Mouse (Mus musculus) testis, postnatal 14 days (tissue): ENCODE measurements around the gene Ky.

ENCODE experiments used
- DNase-seq: peaks from one replicate; pipeline ENCODE4 v3.0.0; 2021; ENCODE audit warnings: low spot score

Ky gene

DNA sequence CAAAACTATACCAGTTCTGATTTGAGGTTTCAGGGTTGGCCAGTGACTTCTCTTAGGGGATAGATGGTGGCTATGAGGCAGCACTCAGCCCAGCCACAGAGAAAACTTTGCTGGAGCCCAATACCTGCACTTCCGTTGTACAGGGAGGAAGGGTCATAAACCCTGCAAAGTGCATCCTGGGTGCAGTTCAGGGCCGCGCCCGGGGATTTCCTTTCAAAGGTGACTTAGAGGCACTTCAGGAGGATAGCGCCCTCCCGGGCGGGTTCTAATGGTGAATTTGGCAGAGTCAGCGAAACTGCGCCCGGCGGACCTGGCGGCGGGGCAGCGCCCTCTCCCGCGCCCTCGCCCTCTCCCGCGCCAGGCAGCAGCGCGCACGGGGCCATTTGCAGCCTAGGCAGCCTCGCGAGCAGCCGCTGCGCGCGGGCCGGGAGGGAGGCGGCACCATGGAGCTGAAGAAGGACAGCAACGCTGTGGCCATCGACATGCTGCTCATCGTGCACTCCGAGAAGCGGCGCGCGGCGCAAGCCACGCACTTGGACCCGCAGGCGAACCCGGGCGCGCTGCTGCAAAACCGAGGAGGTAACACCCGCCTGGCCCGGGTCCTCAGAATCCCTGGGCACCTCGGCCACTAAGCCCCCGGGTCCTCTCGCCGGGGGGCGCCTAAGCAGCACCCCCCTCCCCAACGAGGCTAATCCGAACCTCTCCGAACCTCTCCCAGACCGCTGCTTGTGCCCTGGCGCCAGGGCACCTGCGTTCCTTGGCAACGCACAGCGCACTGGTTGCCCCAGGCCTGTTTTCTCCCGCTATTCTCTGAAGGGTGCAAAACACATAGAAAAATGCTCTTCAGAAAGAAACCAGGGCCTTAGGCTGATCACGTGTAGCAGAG is at the start of gene Ky:
Gene Ky (plus strand): TSS at position 51 of the 886 bp plus-strand sequence.
- no peak for DNase-seq

GRCm38 (mm10) chr9:102462251-102462650 is 43.3 kb upstream of the Ky start:
- no peak for DNase-seq

DNA sequence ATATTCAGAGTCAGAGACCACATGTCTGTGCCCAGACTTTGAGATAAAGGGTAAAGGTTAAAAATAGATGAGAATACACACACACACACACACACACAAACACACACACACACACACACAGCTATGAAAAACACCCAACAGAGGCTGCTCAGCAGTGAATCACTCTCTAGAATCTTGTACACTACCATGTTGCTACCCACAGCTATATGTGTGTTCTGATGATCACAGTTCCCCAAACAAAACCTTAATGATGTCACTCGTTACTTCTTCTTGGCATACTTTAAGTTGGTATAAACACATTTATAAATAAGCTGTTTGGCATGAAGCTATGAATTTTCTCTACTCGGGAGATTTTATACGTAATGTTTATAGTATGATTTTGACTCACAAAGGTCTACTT is 40.5 kb upstream of the Ky start:
- DNase-seq: no peak

DNA sequence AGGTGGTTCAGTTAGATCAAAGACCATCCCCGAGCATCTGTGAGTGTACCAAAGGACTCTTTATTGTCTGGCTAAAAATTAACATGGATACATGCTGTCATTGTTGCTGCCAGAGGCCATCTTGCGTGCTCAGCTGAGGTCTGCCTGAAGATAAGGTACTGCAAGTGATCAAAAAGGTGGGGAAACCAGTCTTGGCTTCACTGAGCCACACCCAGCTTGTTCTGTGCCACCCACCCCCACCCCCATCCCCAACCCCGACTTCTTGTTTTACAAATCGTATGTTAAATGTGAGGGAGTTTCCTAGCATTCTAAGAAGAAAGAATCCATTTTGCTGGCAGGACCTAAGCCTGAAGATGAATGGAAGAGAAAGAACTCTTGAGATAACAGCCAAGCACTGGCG is 39.8 kb upstream of the Ky start:
- DNase-seq: no peak

DNA sequence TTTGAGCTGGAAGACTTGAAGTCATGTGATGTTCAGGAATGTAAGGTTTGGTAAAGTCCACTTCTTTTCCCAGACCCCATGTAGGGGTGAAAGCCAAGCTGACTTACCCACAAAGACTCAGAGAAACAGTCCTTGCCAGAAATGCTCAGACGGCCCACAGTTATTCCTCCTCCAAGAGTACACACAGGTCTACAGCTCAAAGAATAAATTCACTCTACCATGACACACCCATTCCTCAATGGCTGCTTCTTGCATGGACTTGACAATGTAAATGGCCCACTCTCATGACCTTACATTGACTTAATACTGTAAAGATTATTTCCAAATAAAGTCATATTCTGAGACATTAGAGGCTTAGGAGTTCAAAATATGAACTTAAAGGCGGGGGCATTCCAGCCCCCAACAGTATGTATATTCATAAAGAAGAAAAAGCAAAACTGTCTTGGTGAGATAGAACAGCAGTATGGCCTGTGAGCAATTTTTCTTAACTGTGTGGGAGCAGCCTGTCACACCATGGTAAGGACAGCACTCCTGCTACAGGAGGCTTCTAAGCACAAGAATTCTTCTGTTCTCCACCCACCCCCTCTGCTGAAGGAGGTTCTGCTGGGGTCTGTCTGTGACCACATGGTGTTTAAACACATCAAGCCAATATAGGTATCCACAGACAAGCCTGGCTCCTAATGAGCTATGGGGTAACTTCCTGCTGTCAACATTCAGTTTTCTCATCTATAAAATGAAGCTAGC is 35.3 kb upstream of the Ky start:
- no peak for DNase-seq

- no peak for DNase-seq
Observed at GRCm38 (mm10) chr9:102477767-102478450, 27.6 kb upstream of the Ky start.

DNA sequence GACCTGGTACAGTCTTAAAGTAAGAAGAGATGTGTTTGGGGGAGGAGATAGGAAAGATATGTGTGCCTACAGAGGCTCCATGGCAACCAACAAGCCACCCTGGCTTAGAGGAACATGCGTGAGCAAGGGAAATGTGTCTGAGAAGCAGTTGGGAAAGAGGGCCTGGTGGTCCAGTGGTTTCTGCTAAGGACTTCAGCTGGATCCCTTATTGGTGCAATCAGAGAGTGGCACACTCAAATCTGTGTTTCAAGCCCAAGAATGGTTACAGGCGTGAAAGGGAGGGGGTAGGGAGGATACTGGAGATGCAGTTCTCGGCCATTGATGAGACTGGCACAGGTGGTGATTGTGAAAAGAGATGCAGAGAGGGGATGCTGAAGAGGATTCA is 27.1 kb upstream of the Ky start:
- DNase-seq: no peak

DNA sequence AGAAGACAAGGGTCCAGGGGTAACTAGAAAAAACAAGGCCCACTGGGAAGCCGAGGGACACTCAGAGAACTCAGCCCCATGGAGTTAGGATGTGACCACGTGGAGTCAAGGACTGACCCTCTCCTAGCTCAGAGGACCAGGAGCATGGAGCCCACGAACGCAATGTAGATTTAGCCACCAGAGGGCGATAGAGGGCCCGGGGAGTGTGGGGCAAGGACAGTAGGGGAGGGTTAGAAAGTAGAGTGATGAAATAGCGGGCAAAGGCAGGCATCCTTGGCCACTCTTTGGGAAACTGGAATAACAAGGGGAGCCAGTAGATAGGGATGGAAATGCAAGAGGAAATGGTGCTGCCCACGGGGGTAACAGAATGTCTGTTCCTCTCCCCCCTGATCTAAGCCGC is 26.5 kb upstream of the Ky start:
- peak; percentile 38 for DNase-seq

DNA sequence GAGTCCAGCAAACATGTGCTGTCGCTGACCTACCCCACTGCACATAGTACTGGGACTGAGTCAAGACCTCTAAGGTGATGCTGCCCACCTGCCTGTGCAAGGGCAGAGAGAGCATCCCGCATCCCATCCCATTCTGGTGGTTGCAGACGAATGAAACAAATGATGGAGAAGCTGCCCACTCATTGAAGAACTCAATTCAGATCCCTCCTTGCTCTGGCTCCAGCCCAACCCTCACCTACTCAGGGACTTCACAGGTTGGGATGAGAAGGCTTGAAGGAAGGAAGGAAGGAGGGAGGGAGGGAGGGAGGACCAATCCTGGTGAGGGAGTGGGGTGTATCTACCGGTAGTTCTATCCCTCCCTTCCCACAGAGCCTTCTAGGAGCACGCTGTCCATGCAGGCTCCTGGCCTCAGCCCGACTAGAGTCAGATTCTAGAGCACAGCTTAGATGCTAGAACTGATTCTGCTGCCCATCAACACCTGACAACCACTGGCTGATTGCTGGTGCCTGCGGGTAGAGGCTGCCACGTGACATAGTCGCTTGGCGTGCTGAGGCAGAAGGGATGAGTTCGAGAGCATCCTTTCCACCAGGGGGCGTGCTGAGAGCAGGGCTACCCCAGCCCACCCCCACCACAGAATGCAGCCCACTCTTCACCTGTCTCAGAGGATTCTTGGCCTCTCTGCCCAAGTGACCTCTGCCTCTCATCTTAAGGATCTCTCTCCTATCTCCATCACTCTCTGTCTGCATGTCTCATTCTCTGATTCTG is 13.3 kb upstream of the Ky start:
- DNase-seq: no peak

- no peak for DNase-seq
Observed at GRCm38 (mm10) chr9:102493044-102493443, 12.5 kb upstream of the Ky start.

- DNase-seq: no peak
Observed at GRCm38 (mm10) chr9:102493916-102494315, 11.6 kb upstream of the Ky start.

DNA sequence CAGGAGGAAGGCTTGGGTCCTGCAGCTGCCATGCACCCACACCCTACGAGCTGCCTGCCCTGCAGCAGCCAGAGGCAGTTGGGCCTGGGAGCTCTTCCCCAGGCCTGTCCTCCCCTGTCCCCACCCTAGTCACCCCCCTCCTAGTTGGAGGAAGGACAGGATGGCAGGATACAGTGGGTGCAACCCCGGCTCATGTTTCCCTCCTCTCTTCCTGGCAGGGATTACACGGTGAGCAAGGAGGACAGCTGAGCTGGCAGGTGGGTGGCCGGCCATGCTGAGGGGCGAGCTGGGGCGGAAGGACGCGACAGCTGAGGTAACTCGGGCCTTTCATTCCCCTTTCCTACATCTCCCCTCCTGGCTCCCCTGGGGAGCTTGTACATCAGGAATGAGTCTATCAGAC is 11.1 kb upstream of the Ky start:
- DNase-seq: no peak

- DNase-seq: no peak
Observed at GRCm38 (mm10) chr9:102495266-102495665, 10.3 kb upstream of the Ky start.

GRCm38 (mm10) chr9:102496481-102497041 is 9.0 kb upstream of the Ky start:
- no peak for DNase-seq

DNA sequence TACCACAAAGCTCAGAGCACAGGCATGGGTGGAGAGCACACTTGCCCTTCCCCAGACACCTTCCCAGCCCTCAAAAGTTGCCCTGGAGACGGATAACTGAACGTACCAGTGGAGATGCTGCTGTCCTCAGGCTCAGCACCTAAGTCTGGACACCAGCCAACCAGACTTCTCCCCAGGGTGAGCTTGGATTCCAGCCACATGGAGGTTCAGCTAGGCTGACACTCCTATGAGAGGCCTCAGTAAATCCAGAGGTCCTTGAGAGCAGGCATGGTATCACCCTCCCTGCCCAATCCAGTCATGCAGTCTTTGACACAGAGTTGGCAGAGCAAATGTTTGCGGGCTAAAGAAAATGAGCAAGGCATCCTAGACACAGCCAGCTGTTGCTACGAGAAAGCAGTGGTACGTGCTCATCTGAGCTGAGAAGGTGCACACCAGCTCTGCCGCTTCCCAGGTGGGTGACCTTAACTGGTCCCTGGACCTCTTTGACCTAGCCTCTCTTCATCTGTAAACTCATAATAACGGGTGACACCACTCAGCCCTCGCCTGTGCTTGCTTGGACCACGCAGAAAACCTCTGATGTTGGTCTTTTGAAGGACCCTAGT is 8.4 kb upstream of the Ky start:
- DNase-seq: no peak

DNA sequence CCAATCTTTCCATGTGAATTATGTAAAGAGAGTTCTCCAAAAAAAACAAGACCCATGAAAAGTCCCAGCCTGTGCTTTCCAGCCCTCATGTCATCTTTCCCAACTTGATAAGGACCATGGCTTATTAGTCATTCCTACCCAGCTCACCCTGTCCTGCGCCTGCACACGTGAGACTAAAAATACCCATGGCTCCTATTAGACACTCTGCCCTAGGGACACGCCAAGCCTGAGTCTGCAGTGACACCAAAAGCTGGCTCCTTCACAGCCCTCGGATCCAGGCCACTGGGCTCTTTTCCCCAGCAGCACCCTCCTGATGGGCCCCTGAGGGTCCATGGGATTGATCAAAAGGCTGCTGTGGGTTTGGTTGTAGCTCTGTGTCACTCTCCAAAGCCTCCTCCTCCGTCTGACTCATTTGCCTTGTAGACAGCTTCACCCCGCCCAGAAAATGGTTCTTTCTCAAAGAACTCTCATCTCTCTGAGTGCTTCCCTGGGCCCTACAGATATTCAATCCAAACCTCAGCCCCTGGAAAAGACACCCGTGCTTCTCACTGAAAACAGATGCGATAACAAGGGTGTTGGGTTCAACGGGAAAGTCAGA is 7.6 kb upstream of the Ky start:
- no peak for DNase-seq

DNA sequence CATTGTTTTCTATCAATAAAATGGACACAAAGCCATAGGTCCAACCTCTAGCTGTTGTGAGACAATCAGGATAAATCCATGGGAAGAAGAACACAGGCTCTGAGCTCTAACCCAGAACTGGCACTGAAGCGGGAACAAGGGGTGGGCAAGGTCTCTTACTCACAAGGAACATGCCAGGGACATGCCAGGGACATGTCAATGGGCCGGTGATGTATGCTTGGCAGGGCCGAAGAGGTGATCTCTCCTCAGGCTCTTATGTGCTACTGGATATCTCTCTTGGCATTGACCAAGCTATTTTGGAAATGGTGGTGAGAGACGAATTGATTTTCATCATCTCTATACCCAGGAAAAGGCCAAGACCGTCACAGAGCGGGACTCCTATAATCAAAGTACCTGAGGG is 6.8 kb upstream of the Ky start:
- no peak for DNase-seq

DNA sequence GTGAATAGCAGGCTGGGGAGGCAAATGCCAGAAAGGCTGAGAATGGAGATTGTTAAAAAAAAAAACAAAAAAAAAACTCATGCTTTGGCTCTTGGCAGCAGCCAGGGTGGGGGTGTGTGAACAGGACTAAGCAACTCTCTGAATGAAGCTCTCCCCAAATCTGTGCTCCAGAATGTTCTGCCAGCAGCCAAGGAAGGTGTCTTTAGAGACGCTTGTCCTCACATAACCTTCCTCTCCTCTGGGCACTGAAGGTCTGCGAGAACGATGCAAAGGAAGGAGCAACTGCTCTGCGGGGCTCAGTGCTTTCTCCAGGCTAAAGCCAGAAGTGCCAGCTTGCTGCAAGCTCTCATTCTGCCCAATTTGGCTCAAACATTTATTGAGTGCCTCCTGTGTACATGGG is 6.3 kb upstream of the Ky start:
- DNase-seq: peak; percentile 16

DNA sequence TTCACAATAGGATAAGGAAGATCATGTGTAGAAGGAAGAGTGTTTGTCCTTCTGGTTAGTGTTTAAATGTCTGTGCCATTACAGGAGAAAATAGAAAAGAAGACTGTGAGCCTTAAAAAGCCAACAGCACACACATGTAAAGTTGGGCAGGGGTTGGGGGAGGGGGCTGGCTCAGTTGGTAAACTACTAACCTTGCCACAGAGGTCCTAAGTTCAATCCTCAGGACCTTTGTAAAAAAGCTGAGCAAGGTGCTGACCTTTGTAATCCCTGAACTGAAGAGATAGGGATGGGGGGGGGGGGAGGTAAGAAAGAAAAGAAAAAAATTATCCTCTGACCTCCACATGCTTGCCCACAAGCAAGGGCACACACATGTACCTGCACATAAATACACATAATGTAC is 5.8 kb upstream of the Ky start:
- DNase-seq: no peak

DNA sequence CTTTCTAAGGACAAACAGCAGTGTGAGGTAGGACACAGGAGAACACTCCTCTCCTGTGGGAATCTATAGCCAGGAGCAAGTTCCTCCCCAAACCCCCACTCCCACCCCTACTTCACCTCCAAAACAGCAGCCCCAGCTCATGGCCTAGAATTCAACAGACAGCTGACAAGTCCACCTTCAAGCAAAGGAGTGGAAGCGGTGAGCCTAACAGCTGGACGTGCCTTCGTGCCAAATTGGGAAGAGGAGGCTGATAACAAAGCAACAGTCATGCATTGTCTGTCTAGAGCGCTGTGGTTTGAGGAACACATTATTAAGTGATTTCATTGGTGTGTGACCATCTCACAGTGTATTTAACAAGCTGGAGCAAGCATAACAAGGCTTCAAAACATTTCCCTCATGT is 4.4 kb upstream of the Ky start:
- no peak for DNase-seq

- DNase-seq: no peak
Observed at GRCm38 (mm10) chr9:102502015-102502633, 3.4 kb upstream of the Ky start.
